Mouse (Mus musculus): ENCODE results near the gene Gjb4.

Gjb4 gene

GRCm38 (mm10) chr4:127303796-127304195 lies 50.1 kb downstream of the Gjb4 start:
- no peak for DNase-seq

All from liver (tissue).